In genomic region chr7:16999233-16999632, GRCm38 (mm10) we compare ENCODE assay signal across 13 mouse cellular contexts. TPM values are rescaled to one million over a fixed set of nuclear protein-coding genes. Genes with fewer than 3 reads are reported as not detected.
DNase-seq lines count a peak whose midpoint lies in the region; ATAC-seq and TF ChIP-seq lines count a peak whose summit lies in the region.
"Had no signal": no experiment of that assay in that cellular context is flagged by ENCODE, and none has a peak within 500 bp of the region (broad histone marks: within the 10 kb centered on the region; RNA-seq: fewer than 3 reads in every experiment).

No protein-coding gene starts in this region.

- H3K9ac ChIP-seq in forebrain, embryonic 12.5 days: no peak overlapping the region
- no peak overlapping the region for H3K9ac ChIP-seq in forebrain, embryonic 14.5 days (ENCODE audit: low read length)
- no peak overlapping the region for H3K9ac ChIP-seq in heart, postnatal 0 days (replicated peaks; ENCODE audit: low read depth, low read length)
- 0 out of 2 replicates have a peak overlapping the region, but pooled peaks have one; percentile 4 for H3K9ac ChIP-seq in liver, embryonic 14.5 days (replicated peaks)
- no peak overlapping the region for H3K9ac ChIP-seq in intestine, embryonic 16.5 days (ENCODE audit: low read depth, low read length)
- H3K9ac ChIP-seq: embryonic facial prominence, embryonic 13.5 days; lung, embryonic 14.5 days had no signal

- H3K27ac ChIP-seq in forebrain, embryonic 12.5 days: peak overlapping the region; percentile 20; the same call in 1 of the 2 replicates
- no peak overlapping the region for H3K27ac ChIP-seq in forebrain, embryonic 14.5 days (ENCODE audit: low read depth, low read length)
- 0 out of 2 replicates have a peak overlapping the region, but pooled peaks have one; percentile 40 for H3K27ac ChIP-seq in heart, postnatal 0 days (ENCODE audit: low read depth)
- no peak overlapping the region; the same call in 1 of the 2 replicates for H3K27ac ChIP-seq in liver, embryonic 14.5 days
- H3K27ac ChIP-seq in intestine, embryonic 16.5 days (ENCODE audit: low read length): no peak overlapping the region
- H3K27ac ChIP-seq in gastrocnemius, adult 2 months: no peak overlapping the region
- H3K27ac ChIP-seq: embryonic facial prominence, embryonic 13.5 days had no signal

- 76% methylated on average over 4 of the region's 4 CpGs for WGBS in forebrain, embryonic 12.5 days
- 74% methylated on average over 4 of the region's 4 CpGs for WGBS in forebrain, embryonic 14.5 days
- WGBS in heart, postnatal 0 days: 38% methylated on average over 4 of the region's 4 CpGs
- WGBS in liver, embryonic 14.5 days (ENCODE audit: insufficient replicate concordance): 25% methylated on average over 4 of the region's 4 CpGs
- WGBS in intestine, embryonic 16.5 days: 71% methylated on average over 4 of the region's 4 CpGs

- intact Hi-C loops in heart, postnatal 36 days (cut with DNase I): loop anchor here (1.0 kb wide), 1 partner anchor 49 kb away; no protein-coding TSS in a partner anchor
- intact Hi-C loops in gastrocnemius, adult 2 months (cut with DNase I): loop anchor here (1.0 kb wide), 2 partner anchors 48 to 66 kb away; no protein-coding TSS in a partner anchor

- no peak overlapping the region for H3K4me2 ChIP-seq in forebrain, embryonic 12.5 days
- H3K4me2 ChIP-seq in forebrain, embryonic 14.5 days (ENCODE audit: low read length): no peak overlapping the region
- no peak overlapping the region for H3K4me2 ChIP-seq in heart, postnatal 0 days (ENCODE audit: low read depth, low read length)
- H3K4me2 ChIP-seq in liver, embryonic 14.5 days (ENCODE audit: low read depth): peak overlapping the region; percentile 50
- no peak overlapping the region for H3K4me2 ChIP-seq in intestine, embryonic 16.5 days (ENCODE audit: low read depth, low read length)
- H3K4me2 ChIP-seq: embryonic facial prominence, embryonic 13.5 days; lung, embryonic 14.5 days had no signal

- H3K4me3 ChIP-seq in forebrain, embryonic 12.5 days (replicated peaks): no peak overlapping the region
- no peak overlapping the region for H3K4me3 ChIP-seq in forebrain, embryonic 14.5 days (ENCODE audit: low read depth, low read length)
- H3K4me3 ChIP-seq in heart, postnatal 0 days (ENCODE audit: low read depth, low read length): no peak overlapping the region
- H3K4me3 ChIP-seq in liver, embryonic 14.5 days (ENCODE audit: insufficient read depth in 1 of 2, low read depth in 2 of 2, low read length in 2 of 2): no peak overlapping the region
- H3K4me3 ChIP-seq in intestine, embryonic 16.5 days (ENCODE audit: low read length): no peak overlapping the region
- H3K4me3 ChIP-seq in gastrocnemius, adult 2 months: no peak overlapping the region
- H3K4me3 ChIP-seq: embryonic facial prominence, embryonic 13.5 days had no signal

- no peak for ATAC-seq in forebrain, embryonic 12.5 days (ENCODE audit: low FRiP score)
- no peak for ATAC-seq in forebrain, embryonic 14.5 days
- ATAC-seq in heart, postnatal 0 days (ENCODE audit: insufficient read depth, low read depth): no peak
- peak; percentile 65 for ATAC-seq in liver, embryonic 14.5 days (ENCODE audit: insufficient read depth)
- no peak for ATAC-seq in intestine, embryonic 16.5 days
- ATAC-seq: forebrain, embryonic 16.5 days had no signal

- no peaks in the 10 kb centered on the region for H3K9me3 ChIP-seq in forebrain, embryonic 12.5 days
- no peaks in the 10 kb centered on the region for H3K9me3 ChIP-seq in forebrain, embryonic 14.5 days (replicated peaks; ENCODE audit: control insufficient read depth, low read length)
- no peaks in the 10 kb centered on the region for H3K9me3 ChIP-seq in heart, postnatal 0 days (replicated peaks; ENCODE audit: control insufficient read depth, low read length)
- no peaks in the 10 kb centered on the region for H3K9me3 ChIP-seq in liver, embryonic 14.5 days (ENCODE audit: control insufficient read depth, low read length)
- H3K9me3 ChIP-seq in intestine, embryonic 16.5 days (ENCODE audit: control insufficient read depth, low read length): no peaks in the 10 kb centered on the region
- H3K9me3 ChIP-seq: embryonic facial prominence, embryonic 13.5 days had no signal

- H3K36me3 ChIP-seq in forebrain, embryonic 12.5 days (replicated peaks): peaks cover 31% of the 10 kb centered on the region
- peaks cover 14% of the 10 kb centered on the region for H3K36me3 ChIP-seq in forebrain, embryonic 14.5 days (ENCODE audit: control insufficient read depth, insufficient read depth, low read length)
- peaks cover 45% of the 10 kb centered on the region for H3K36me3 ChIP-seq in heart, postnatal 0 days (replicated peaks; ENCODE audit: control insufficient read depth, insufficient read depth, low read length)
- H3K36me3 ChIP-seq in liver, embryonic 14.5 days (replicated peaks; ENCODE audit: control insufficient read depth, insufficient read depth, low read depth): no peaks in the 10 kb centered on the region
- peaks cover 4% of the 10 kb centered on the region for H3K36me3 ChIP-seq in intestine, embryonic 16.5 days (ENCODE audit: control insufficient read depth, insufficient read depth, low read length)

- peaks cover 27% of the 10 kb centered on the region for H3K4me1 ChIP-seq in forebrain, embryonic 12.5 days
- 0 out of 2 replicates have a peak, but pooled peaks cover 2% of the 10 kb centered on the region for H3K4me1 ChIP-seq in forebrain, embryonic 14.5 days (ENCODE audit: control insufficient read depth, insufficient read depth, low read length)
- H3K4me1 ChIP-seq in heart, postnatal 0 days (ENCODE audit: control insufficient read depth, insufficient read depth): peaks cover 44% of the 10 kb centered on the region
- peaks cover 5 to 16% of the 10 kb centered on the region in 2 experiments for H3K4me1 ChIP-seq in liver, embryonic 14.5 days (replicated peaks; ENCODE audit: control insufficient read depth in 2 of 2, insufficient read depth in 2 of 2, low read length in 1 of 2)
- peaks cover 47% of the 10 kb centered on the region for H3K4me1 ChIP-seq in intestine, embryonic 16.5 days (ENCODE audit: control insufficient read depth, insufficient read depth, low read length)

- DNase-seq in forebrain, embryonic 14.5 days (ENCODE audit: low spot score): no peak
- DNase-seq in heart, postnatal 0 days (ENCODE audit: low spot score): no peak
- DNase-seq in heart, postnatal 36 days: no peak
- peak; percentile 49 for DNase-seq in MEL-GATA-1-ER (ENCODE audit: extremely low read depth, low read depth)
- DNase-seq in liver, embryonic 14.5 days (ENCODE audit: low read depth in 3 of 3, low spot score in 3 of 3): peak; percentile 57 to 69 (median 61)
- DNase-seq in gastrocnemius, adult 2 months: no peak

- no peak for TF ChIP-seq EP300 in heart, postnatal 0 days (IDR thresholded peaks at IDR 0.05; ENCODE audit: low read depth)
- peak; percentile 74 for TF ChIP-seq EP300 in liver, embryonic 14.5 days (IDR thresholded peaks at IDR 0.05; ENCODE audit: low read depth)

- TF ChIP-seq CTCF in heart, postnatal 0 days (IDR thresholded peaks at IDR 0.05; ENCODE audit: low read depth): no peak
- TF ChIP-seq CTCF in liver, embryonic 14.5 days (IDR thresholded peaks at IDR 0.05; ENCODE audit: low read depth): no peak
- TF ChIP-seq CTCF in gastrocnemius, adult 2 months (IDR thresholded peaks at IDR 0.05): no peak

- no peaks in the 10 kb centered on the region for H3K27me3 ChIP-seq in forebrain, embryonic 12.5 days
- no peaks in the 10 kb centered on the region for H3K27me3 ChIP-seq in forebrain, embryonic 14.5 days (replicated peaks; ENCODE audit: control insufficient read depth, insufficient read depth, low read length)
- H3K27me3 ChIP-seq in heart, postnatal 0 days (ENCODE audit: control insufficient read depth, insufficient read depth, low read length): no peaks in the 10 kb centered on the region
- H3K27me3 ChIP-seq in liver, embryonic 14.5 days (ENCODE audit: control insufficient read depth, insufficient read depth, low read length): peaks cover 1% of the 10 kb centered on the region; the same call in 1 of the 2 replicates
- no peaks in the 10 kb centered on the region for H3K27me3 ChIP-seq in intestine, embryonic 16.5 days (replicated peaks; ENCODE audit: control insufficient read depth, insufficient read depth, low read length)
- H3K27me3 ChIP-seq: embryonic facial prominence, embryonic 13.5 days had no signal

RNA-seq across cellular contexts. Expression of gene Ccdc8, which starts 6.7 kb away (rescaled TPM):
- 9.1 and 11.5 TPM in 2 replicates for polyA plus RNA-seq in forebrain, embryonic 12.5 days (2016; fragmentation: Nextera tagmentation; extraction: Ambion mirVana)
- polyA plus RNA-seq in forebrain, embryonic 14.5 days (2014; fragmentation: Nextera tagmentation; extraction: Ambion mirVana): 3.4 and 3.7 TPM in 2 replicates
- 30.8 and 31.2 TPM in 2 replicates for total RNA-seq in heart, postnatal 0 days (2014; rRNA removed; ENCODE audit: low replicate concordance)
- 10.0 and 11.7 TPM in 2 replicates for polyA plus RNA-seq in heart, postnatal 0 days (2015; fragmentation: Nextera tagmentation; extraction: Ambion mirVana)
- 1 to 10 TPM; 5.9 to 6.3 TPM for total RNA-seq in heart, postnatal 36 days (2021)
- 2.0 and 2.7 TPM in 2 replicates for polyA plus RNA-seq in liver, embryonic 14.5 days (2012; rRNA removed)
- polyA plus RNA-seq in liver, embryonic 14.5 days (2014; fragmentation: Nextera tagmentation; extraction: Ambion mirVana): 1.5 and 2.3 TPM in 2 replicates
- polyA plus RNA-seq in intestine, embryonic 16.5 days (2015; fragmentation: Nextera tagmentation; extraction: Ambion mirVana): 32.6 and 35.6 TPM in 2 replicates
- total RNA-seq in gastrocnemius, adult 2 months (2021): 1 to 10 TPM in 1 of 2 experiments, under 1 TPM in 1; 0.74 to 1.5 TPM

RNA-seq across cellular contexts. Expression of gene Gm42372, which starts 16.3 kb away (rescaled TPM):
- polyA plus RNA-seq in forebrain, embryonic 12.5 days (2016; fragmentation: Nextera tagmentation; extraction: Ambion mirVana): 1.6 and 1.7 TPM in 2 replicates
- polyA plus RNA-seq in forebrain, embryonic 14.5 days (2014; fragmentation: Nextera tagmentation; extraction: Ambion mirVana): 3.8 and 3.9 TPM in 2 replicates
- not detected in 2 replicates for total RNA-seq in heart, postnatal 0 days (2014; rRNA removed; ENCODE audit: low replicate concordance)
- polyA plus RNA-seq in heart, postnatal 0 days (2015; fragmentation: Nextera tagmentation; extraction: Ambion mirVana): not detected in 2 replicates
- not detected for total RNA-seq in heart, postnatal 36 days (2021)
- 0.01 and 0.02 TPM in 2 replicates for polyA plus RNA-seq in liver, embryonic 14.5 days (2012; rRNA removed)
- 0.03 and 0.04 TPM in 2 replicates for polyA plus RNA-seq in liver, embryonic 14.5 days (2014; fragmentation: Nextera tagmentation; extraction: Ambion mirVana)
- 0.23 and 0.32 TPM in 2 replicates for polyA plus RNA-seq in intestine, embryonic 16.5 days (2015; fragmentation: Nextera tagmentation; extraction: Ambion mirVana)
- total RNA-seq in gastrocnemius, adult 2 months (2021): not detected
- total RNA-seq: gastrocnemius, postnatal 25 days had no signal

RNA-seq across cellular contexts. Expression of gene Ppp5c, which starts 28.5 kb away (rescaled TPM):
- polyA plus RNA-seq in forebrain, embryonic 12.5 days (2016; fragmentation: Nextera tagmentation; extraction: Ambion mirVana): 107 and 112 TPM in 2 replicates
- 112 and 115 TPM in 2 replicates for polyA plus RNA-seq in forebrain, embryonic 14.5 days (2014; fragmentation: Nextera tagmentation; extraction: Ambion mirVana)
- 55.0 and 68.0 TPM in 2 replicates for total RNA-seq in heart, postnatal 0 days (2014; rRNA removed; ENCODE audit: low replicate concordance)
- 88.5 and 93.6 TPM in 2 replicates for polyA plus RNA-seq in heart, postnatal 0 days (2015; fragmentation: Nextera tagmentation; extraction: Ambion mirVana)
- 100 to 1,000 TPM; 107 to 109 TPM for total RNA-seq in heart, postnatal 36 days (2021)
- polyA plus RNA-seq in liver, embryonic 14.5 days (2012; rRNA removed): 61.7 and 68.3 TPM in 2 replicates
- 38.5 and 42.8 TPM in 2 replicates for polyA plus RNA-seq in liver, embryonic 14.5 days (2014; fragmentation: Nextera tagmentation; extraction: Ambion mirVana)
- 83.7 and 88.3 TPM in 2 replicates for polyA plus RNA-seq in intestine, embryonic 16.5 days (2015; fragmentation: Nextera tagmentation; extraction: Ambion mirVana)
- 10 to 100 TPM; 64.8 to 65.8 TPM for total RNA-seq in gastrocnemius, adult 2 months (2021)

RNA-seq across cellular contexts. Expression of gene Pnmal1, which starts 39.8 kb away (rescaled TPM):
- polyA plus RNA-seq in forebrain, embryonic 12.5 days (2016; fragmentation: Nextera tagmentation; extraction: Ambion mirVana): 32.3 and 37.0 TPM in 2 replicates
- 55.5 and 61.9 TPM in 2 replicates for polyA plus RNA-seq in forebrain, embryonic 14.5 days (2014; fragmentation: Nextera tagmentation; extraction: Ambion mirVana)
- 0.08 TPM in 1 of 2 replicates, not detected in the other for total RNA-seq in heart, postnatal 0 days (2014; rRNA removed; ENCODE audit: low replicate concordance)
- 0.04 TPM in 2 replicates for polyA plus RNA-seq in heart, postnatal 0 days (2015; fragmentation: Nextera tagmentation; extraction: Ambion mirVana)
- total RNA-seq in heart, postnatal 36 days (2021): not detected
- polyA plus RNA-seq in liver, embryonic 14.5 days (2012; rRNA removed): 0.01 and 0.03 TPM in 2 replicates
- 0.03 TPM in 1 of 2 replicates, not detected in the other for polyA plus RNA-seq in liver, embryonic 14.5 days (2014; fragmentation: Nextera tagmentation; extraction: Ambion mirVana)
- polyA plus RNA-seq in intestine, embryonic 16.5 days (2015; fragmentation: Nextera tagmentation; extraction: Ambion mirVana): 2.7 and 2.9 TPM in 2 replicates
- not detected for total RNA-seq in gastrocnemius, adult 2 months (2021)
- total RNA-seq: gastrocnemius, postnatal 25 days had no signal
- polyA plus RNA-seq: thymus, adult 2 months had no signal

RNA-seq across cellular contexts. Expression of gene Pnmal2, which starts 54.8 kb away (rescaled TPM):
- 52.6 and 53.3 TPM in 2 replicates for polyA plus RNA-seq in forebrain, embryonic 12.5 days (2016; fragmentation: Nextera tagmentation; extraction: Ambion mirVana)
- polyA plus RNA-seq in forebrain, embryonic 14.5 days (2014; fragmentation: Nextera tagmentation; extraction: Ambion mirVana): 48.1 and 63.2 TPM in 2 replicates
- total RNA-seq in heart, postnatal 0 days (2014; rRNA removed; ENCODE audit: low replicate concordance): 2.9 and 4.0 TPM in 2 replicates
- polyA plus RNA-seq in heart, postnatal 0 days (2015; fragmentation: Nextera tagmentation; extraction: Ambion mirVana): 3.0 and 3.4 TPM in 2 replicates
- 1 to 10 TPM; 3.4 to 3.9 TPM for total RNA-seq in heart, postnatal 36 days (2021)
- polyA plus RNA-seq in liver, embryonic 14.5 days (2012; rRNA removed): 0.04 and 0.08 TPM in 2 replicates
- polyA plus RNA-seq in liver, embryonic 14.5 days (2014; fragmentation: Nextera tagmentation; extraction: Ambion mirVana): 0.08 and 0.14 TPM in 2 replicates
- 4.9 and 5.4 TPM in 2 replicates for polyA plus RNA-seq in intestine, embryonic 16.5 days (2015; fragmentation: Nextera tagmentation; extraction: Ambion mirVana)
- under 1 TPM; 0.74 to 0.86 TPM for total RNA-seq in gastrocnemius, adult 2 months (2021)

Comparison
In these comparisons a context has a peak if more than half of its experiments do, and no peak if none do; other contexts are left out.
1. H3K27ac ChIP-seq: peak in forebrain, embryonic 12.5 days (single experiment) and heart, postnatal 0 days (single experiment); none in forebrain, embryonic 14.5 days (single experiment), liver, embryonic 14.5 days (single experiment), intestine, embryonic 16.5 days (single experiment) and gastrocnemius, adult 2 months (single experiment).
2. DNase-seq: peak in MEL-GATA-1-ER (single experiment) and liver, embryonic 14.5 days (3 of 3); none in forebrain, embryonic 14.5 days (single experiment), heart, postnatal 0 days (single experiment), heart, postnatal 36 days (0 of 2) and gastrocnemius, adult 2 months (single experiment).